9 mouse cellular contexts compared by ENCODE assay signal in genomic region chr8:124569100-124569499, GRCm38 (mm10). TPM values are rescaled to one million over a fixed set of nuclear protein-coding genes. Genes with fewer than 3 reads are reported as not detected.
DNase-seq lines count a peak whose midpoint lies in the region.
"Had no signal": no experiment of that assay in that cellular context is flagged by ENCODE, and none has a peak within 500 bp of the region (broad histone marks: within the 10 kb centered on the region; RNA-seq: fewer than 3 reads in every experiment).

No protein-coding gene starts in this region.

- H3K4me3 ChIP-seq in heart, embryonic 10.5 days = no peak overlapping the region

- no peak for DNase-seq in heart, embryonic 10.5 days (ENCODE audit: low spot score)
- DNase-seq in heart, adult 8-10 months (ENCODE audit: low spot score) = no peak
- DNase-seq in right cerebral cortex, adult 18-20 months = peak; percentile 54
- DNase-seq in right cerebral cortex, postnatal 4 days = no peak
- DNase-seq in layer of hippocampus, adult 9-11 months = peak; percentile 77
- peak; percentile 34 for DNase-seq in testis, postnatal 14 days (ENCODE audit: low spot score)
- DNase-seq in adrenal gland, adult 2 months = no peak
- DNase-seq: midbrain, embryonic 14.5 days had no signal

- WGBS in heart, embryonic 10.5 days = 64% methylated on average over 2 of the region's 2 CpGs

- no peaks in the 10 kb centered on the region for H3K9me3 ChIP-seq in heart, embryonic 10.5 days

- no peaks in the 10 kb centered on the region for H3K36me3 ChIP-seq in heart, embryonic 10.5 days

- H3K4me1 ChIP-seq in heart, embryonic 10.5 days = peaks cover 19% of the 10 kb centered on the region

- H3K27me3 ChIP-seq in heart, embryonic 10.5 days (ENCODE audit: insufficient read depth, poor library complexity, severe bottlenecking) = peaks cover 30% of the 10 kb centered on the region

- H3K27ac ChIP-seq in heart, embryonic 10.5 days = peak overlapping the region; percentile 59; the same call in 1 of the 2 replicates

RNA-seq across cellular contexts. Expression of gene Agt, which starts 0.4 kb away (rescaled TPM):
- polyA plus RNA-seq in heart, embryonic 10.5 days (2016; fragmentation: Nextera tagmentation; extraction: Ambion mirVana) = 0.26 and 0.84 TPM in 2 replicates
- 1 to 10 TPM; 4.7 to 6.6 (median 6.0) TPM for total RNA-seq in heart, adult 8-10 months (2022)
- 10 to 100 TPM in 1 of 2 experiments, 1 to 10 TPM in 1; 4.1 to 12.3 TPM for total RNA-seq in adrenal gland, adult 2 months (2021)
- 17.3 and 19.6 TPM in 2 replicates for polyA plus RNA-seq in adrenal gland, adult 2 months (2012; rRNA removed)
- polyA plus RNA-seq: embryonic facial prominence, embryonic 11.5 days had no signal

RNA-seq across cellular contexts. Expression of gene Capn9, which starts 6.8 kb away (rescaled TPM):
- not detected in 2 replicates for polyA plus RNA-seq in heart, embryonic 10.5 days (2016; fragmentation: Nextera tagmentation; extraction: Ambion mirVana)
- total RNA-seq in heart, adult 8-10 months (2022) = not detected
- total RNA-seq in adrenal gland, adult 2 months (2021) = under 1 TPM in 1 of 2 experiments, not detected in 1; 0.26 TPM
- polyA plus RNA-seq in adrenal gland, adult 2 months (2012; rRNA removed) = 0.11 and 0.12 TPM in 2 replicates
- polyA plus RNA-seq: embryonic facial prominence, embryonic 11.5 days had no signal

RNA-seq across cellular contexts. Expression of gene Cog2, which starts 48.5 kb away (rescaled TPM):
- polyA plus RNA-seq in heart, embryonic 10.5 days (2016; fragmentation: Nextera tagmentation; extraction: Ambion mirVana) = 28.4 and 30.4 TPM in 2 replicates
- 10 to 100 TPM; 21.6 to 26.9 (median 25.4) TPM for total RNA-seq in heart, adult 8-10 months (2022)
- 10 to 100 TPM; 38.2 to 41.8 TPM for total RNA-seq in adrenal gland, adult 2 months (2021)
- 12.9 and 13.8 TPM in 2 replicates for polyA plus RNA-seq in adrenal gland, adult 2 months (2012; rRNA removed)

Comparison
In these comparisons a context has a peak if more than half of its experiments do, and no peak if none do; other contexts are left out.
1. DNase-seq: peak in right cerebral cortex, adult 18-20 months (single experiment), layer of hippocampus, adult 9-11 months (single experiment) and testis, postnatal 14 days (single experiment); none in heart, embryonic 10.5 days (single experiment), heart, adult 8-10 months (single experiment), right cerebral cortex, postnatal 4 days (single experiment) and adrenal gland, adult 2 months (single experiment).